Mouse (Mus musculus) kidney, adult 2 months (tissue): ENCODE measurements around the gene Washc3. TPM values are rescaled to one million over a fixed set of nuclear protein-coding genes. Genes with fewer than 3 reads are reported as not detected.

Experiments used
- DNase-seq: peaks from one replicate; pipeline ENCODE4 v3.0.0; 2021
- H3K27ac ChIP-seq: fragments of 200-500 bp; 2 replicates; pipeline ENCODE4 v1.5.1; 2012; ENCODE audit warnings: low read depth, low read length, control low read depth, inconsistent platforms; ENCODE audit not compliant: insufficient read depth
- H3K27me3 ChIP-seq: fragments of 200-500 bp; replicated peaks from 2 replicates; pipeline ENCODE4 v1.6.1; 2012; ENCODE audit warnings: mild to moderate bottlenecking, moderate library complexity, low read length, inconsistent platforms; ENCODE audit not compliant: control insufficient read depth, insufficient read depth
- H3K36me3 ChIP-seq: fragments of 200-500 bp; 2 replicates; pipeline ENCODE4 v1.6.1; 2012; ENCODE audit warnings: mild to moderate bottlenecking, moderate library complexity, low read length, inconsistent platforms; ENCODE audit not compliant: control insufficient read depth, insufficient read depth
- H3K4me1 ChIP-seq: fragments of 200-500 bp; 2 replicates; pipeline ENCODE4 v1.6.1; 2011; ENCODE audit warnings: low read length; ENCODE audit not compliant: control insufficient read depth, insufficient read depth
- H3K4me3 ChIP-seq: fragments of 200-500 bp; 2 replicates; pipeline ENCODE4 v1.5.1; 2011; ENCODE audit warnings: mild to moderate bottlenecking, low read depth, low read length, control low read depth; ENCODE audit not compliant: insufficient read depth
- CTCF ChIP-seq: fragments of 200-500 bp; conservative IDR thresholded peaks from 2 replicates; pipeline ENCODE4 v1.5.1; 2011; ENCODE audit warnings: low read depth, mild to moderate bottlenecking, control low read depth, low read length, moderate library complexity, mixed read lengths; ENCODE audit not compliant: insufficient read depth, insufficient read length
- POLR2A ChIP-seq: fragments of 200-500 bp; IDR thresholded peaks from one replicate; pipeline ENCODE4 v1.6.1; 2011; ENCODE audit warnings: low read depth, low read length, control low read depth
- WGBS: fragments of 180-500 bp; shearing (Covaris S2); methylation state at CpG from one replicate; pipeline ENCODE4 v1.1.7; 2018; 5-methylcytosine and 5-hydroxymethylcytosine counted together
- polyA plus RNA-seq: library from polyadenylated mRNA; depleted of rRNA; stranded (reverse); fragments of >200 nt; gene quantifications from 2 replicates; pipeline ENCODE4 v1.2.3, GENCODE M21; 2012; rRNA removed

Washc3 gene
- polyA plus RNA-seq, 1 experiment: 25.4 TPM

DNA sequence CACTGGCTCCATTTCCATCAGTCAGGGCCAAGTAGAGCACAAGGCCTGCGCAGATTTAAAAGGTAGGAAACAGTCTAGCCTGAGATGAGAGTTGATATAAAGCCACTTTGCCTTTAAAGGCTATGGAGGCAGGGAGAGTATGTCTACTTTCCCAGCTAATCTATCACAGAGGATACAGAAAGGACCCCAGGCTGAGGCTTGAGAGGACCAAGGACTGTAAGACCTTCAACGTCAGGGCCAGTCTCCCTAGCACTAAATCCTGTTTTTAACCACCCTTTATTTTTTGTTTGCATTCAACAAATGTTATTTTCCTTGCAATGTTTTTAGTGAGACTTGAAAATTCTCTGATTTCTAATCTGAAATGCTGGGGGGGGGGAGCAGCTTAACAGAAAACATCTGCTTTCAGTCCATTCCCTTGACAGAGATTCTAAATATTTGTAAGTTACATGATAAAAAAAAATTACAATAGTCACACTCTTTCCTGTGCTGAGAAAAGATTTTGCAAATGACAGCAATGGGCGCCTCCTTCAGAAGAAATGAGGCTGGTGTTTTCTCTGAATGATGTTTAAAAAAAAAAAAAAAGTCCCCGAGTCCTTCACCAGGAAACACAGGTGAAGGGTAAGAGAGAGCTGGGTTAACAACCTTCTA, 83.6 kb downstream of the Washc3 start:
- DNase-seq: no peak
- Histone ChIP-seq H3K27ac (no peak overlapping the region), H3K27me3 (no peaks in the 10 kb centered on the region), H3K4me1 (no peaks in the 10 kb centered on the region), H3K36me3 (no peaks in the 10 kb centered on the region), H3K4me3 (no peak overlapping the region)
- WGBS: 85% methylated on average over 4 of the region's 4 CpGs
- TF ChIP-seq POLR2A (no peak), CTCF (no peak)

DNA sequence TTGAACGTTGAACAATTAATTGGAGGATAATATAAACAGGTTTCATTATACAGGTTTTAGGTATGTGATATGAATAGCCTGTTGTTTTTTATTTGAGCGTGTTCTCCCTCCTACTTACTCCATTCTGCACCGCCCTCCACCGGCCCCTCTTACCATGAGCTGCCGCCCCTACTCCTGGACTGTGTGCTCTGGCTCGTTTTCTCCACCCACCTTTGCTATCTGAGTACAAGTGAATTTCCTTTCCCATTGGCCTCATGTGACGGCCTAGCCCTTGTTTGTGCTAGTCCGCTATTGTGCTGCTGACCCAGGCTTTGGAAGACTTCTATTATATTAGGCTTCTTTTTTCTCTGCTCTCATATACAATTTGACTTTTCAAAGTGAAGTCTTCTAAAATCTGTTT, 86.4 kb downstream of the Washc3 start:
- WGBS: 78% methylated on average over 8 of the region's 8 CpGs
- no peaks in the 10 kb centered on the region for H3K4me1 ChIP-seq
- TF ChIP-seq CTCF (no peak), POLR2A (no peak)
- no peak overlapping the region for H3K27ac ChIP-seq
- no peaks in the 10 kb centered on the region for H3K36me3 ChIP-seq
- H3K27me3 ChIP-seq: no peaks in the 10 kb centered on the region
- H3K4me3 ChIP-seq: no peak overlapping the region
- DNase-seq: no peak

DNA sequence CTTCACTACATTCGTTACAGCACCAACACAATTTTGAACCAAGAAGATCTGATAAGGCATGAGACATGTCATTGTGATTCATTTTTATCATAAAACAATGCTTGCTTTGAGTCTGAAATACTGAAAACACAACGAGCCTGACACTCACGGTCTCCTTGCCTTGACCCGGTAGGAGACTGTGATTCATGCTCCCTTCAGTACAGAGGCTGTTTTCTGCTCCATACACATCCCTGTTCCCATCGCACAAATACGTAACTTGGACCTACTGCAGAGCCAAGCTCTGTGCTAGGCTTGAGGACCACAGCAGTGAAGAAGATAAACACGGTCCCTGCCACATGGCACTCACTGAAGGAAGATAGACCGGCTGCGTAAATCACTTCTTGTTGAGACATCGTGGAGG, 87.2 kb downstream of the Washc3 start:
- no peaks in the 10 kb centered on the region for H3K27me3 ChIP-seq
- no peak for DNase-seq
- WGBS: 72% methylated on average over 10 of the region's 10 CpGs
- no peaks in the 10 kb centered on the region for H3K4me1 ChIP-seq
- no peak overlapping the region for H3K27ac ChIP-seq
- no peak overlapping the region for H3K4me3 ChIP-seq
- H3K36me3 ChIP-seq: no peaks in the 10 kb centered on the region
- TF ChIP-seq CTCF: no peak
- TF ChIP-seq POLR2A: no peak

DNA sequence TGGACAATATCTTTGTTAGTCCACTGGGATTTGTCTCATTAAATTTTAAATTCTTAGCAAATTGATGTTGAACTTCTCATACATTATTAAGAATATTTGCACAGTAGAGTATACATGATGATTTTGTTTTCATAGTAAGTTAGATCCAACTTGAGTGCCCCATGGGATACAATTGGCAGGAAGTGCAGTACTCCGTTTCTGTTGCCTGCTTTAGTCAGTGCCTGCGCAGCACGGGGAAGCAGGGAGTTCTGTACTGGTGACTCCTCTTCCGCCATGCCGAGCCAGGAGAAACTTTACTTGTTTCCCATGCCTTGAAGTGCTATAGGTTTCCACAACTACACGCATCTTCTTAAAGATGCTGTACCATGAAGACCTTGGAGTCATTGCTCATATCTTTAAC, 94.2 kb downstream of the Washc3 start:
- Histone ChIP-seq H3K4me3 (no peak overlapping the region), H3K27me3 (no peaks in the 10 kb centered on the region), H3K36me3 (no peaks in the 10 kb centered on the region), H3K27ac (no peak overlapping the region), H3K4me1 (no peaks in the 10 kb centered on the region)
- no peak for TF ChIP-seq POLR2A
- DNase-seq: no peak
- 83% methylated on average over 6 of the region's 6 CpGs for WGBS

Other genes with a start within 250 kb of the Washc3 start
- gene Pmch, start 110.0 kb upstream of the Washc3 start, polyA plus RNA-seq: not detected in 2 replicates
- 0.06 and 0.16 TPM in 2 replicates for gene Parpbp, start 54.2 kb upstream of the Washc3 start, polyA plus RNA-seq
- gene Nup37, start 54.1 kb upstream of the Washc3 start, polyA plus RNA-seq: 4.8 and 7.1 TPM in 2 replicates
- 16.4 and 18.5 TPM in 2 replicates for gene Dram1, start 178.0 kb downstream of the Washc3 start, polyA plus RNA-seq
- 12.6 and 12.8 TPM in 2 replicates for gene Gnptab, start 178.0 kb downstream of the Washc3 start, polyA plus RNA-seq